Mouse (Mus musculus) lung, adult 2 months (tissue): ENCODE data around the gene Lgmn.

ENCODE experiments used
- CTCF ChIP-seq: fragments of 200-500 bp; IDR thresholded peaks from 2 replicates; pipeline ENCODE4 v1.5.1; 2011; ENCODE audit warnings: mild to moderate bottlenecking, low read length, control low read depth; ENCODE audit not compliant: insufficient read depth
- POLR2A ChIP-seq: fragments of 200-500 bp; IDR thresholded peaks from 2 replicates; pipeline ENCODE4 v1.6.1; 2011; ENCODE audit warnings: low read depth, mild to moderate bottlenecking, control low read depth, low read length, borderline replicate concordance; ENCODE audit errors: extremely low read depth

DNA sequence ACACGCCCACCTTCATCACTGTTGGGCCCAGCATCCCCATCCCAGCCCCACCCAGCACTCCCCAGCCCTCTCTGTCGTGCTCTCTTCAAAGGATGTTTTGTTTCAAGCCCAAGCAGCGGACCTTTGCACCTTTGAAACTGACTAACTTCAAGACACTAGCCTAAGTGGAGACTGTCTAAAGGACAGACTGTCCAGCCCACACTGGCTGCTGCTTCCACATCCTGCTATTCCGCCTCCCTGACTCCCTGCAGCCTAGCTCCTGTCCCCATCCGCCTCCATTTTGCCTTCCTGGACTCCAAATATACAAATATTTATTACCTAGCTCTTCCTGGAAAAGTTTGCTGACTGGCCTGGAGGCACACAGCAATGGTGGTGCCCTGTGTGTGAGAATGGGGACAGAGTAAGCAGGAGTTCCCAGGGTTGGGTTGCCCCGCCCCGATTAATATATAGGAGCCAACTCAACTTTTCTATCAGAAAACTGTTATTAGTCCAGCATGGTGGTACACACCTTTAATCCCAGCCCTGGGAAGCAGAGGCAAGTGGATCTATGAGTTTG lies 22.6 kb downstream of the Lgmn start:
- no peak for TF ChIP-seq CTCF
- no peak for TF ChIP-seq POLR2A
